Mouse (Mus musculus): Measurements from ENCODE around the gene Tub. TPM values are rescaled to one million over a fixed set of nuclear protein-coding genes. Genes with fewer than 3 reads are reported as not detected.
A peak's percentile ranks its signal among the peaks of the same experiment; 100 is the strongest.

Gene Tub
- total RNA-seq (2021), result 10 to 100 TPM; 21.1 to 38.1 TPM
- long read RNA-seq, experiment 1, full-length matches to known transcripts, result 1 of 11 reads
- long read RNA-seq, experiment 1, partial matches to known transcripts, result 4 of 11 reads
- long read RNA-seq, experiment 1, other reads (novel, unspliced or antisense), result 6 of 11 reads
- long read RNA-seq, experiment 2, partial matches to known transcripts, result 0 of 5 reads
- long read RNA-seq, experiment 2, other reads (novel, unspliced or antisense), result 5 of 5 reads

DNA sequence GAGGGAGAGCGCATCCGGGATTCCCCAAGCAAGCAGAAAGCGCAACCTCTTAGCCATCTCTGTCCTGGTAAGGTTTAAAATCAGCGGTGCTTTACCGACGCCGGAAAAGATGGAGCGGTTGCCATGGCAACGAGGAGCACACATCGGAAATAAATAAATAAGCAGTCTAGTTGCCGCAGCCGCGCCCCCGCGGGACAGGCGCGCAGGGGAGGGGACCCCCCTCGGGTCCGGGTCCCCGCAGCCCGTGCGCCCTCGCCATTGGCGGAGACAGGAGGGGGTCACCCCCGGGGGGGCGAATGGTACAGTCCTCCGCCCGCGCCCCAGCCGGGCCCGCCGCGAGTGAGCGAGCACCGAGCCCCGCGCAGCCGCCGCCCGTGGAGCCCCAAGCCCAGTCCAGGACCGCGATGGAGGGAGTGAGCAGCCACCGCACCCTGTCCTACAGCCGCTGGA lies at the start of gene Tub:
Gene Tub, plus strand, starts transcription at position 27 of the 450 bp plus-strand sequence.
- DNase-seq, result peak; percentile 42 to 51

DNA sequence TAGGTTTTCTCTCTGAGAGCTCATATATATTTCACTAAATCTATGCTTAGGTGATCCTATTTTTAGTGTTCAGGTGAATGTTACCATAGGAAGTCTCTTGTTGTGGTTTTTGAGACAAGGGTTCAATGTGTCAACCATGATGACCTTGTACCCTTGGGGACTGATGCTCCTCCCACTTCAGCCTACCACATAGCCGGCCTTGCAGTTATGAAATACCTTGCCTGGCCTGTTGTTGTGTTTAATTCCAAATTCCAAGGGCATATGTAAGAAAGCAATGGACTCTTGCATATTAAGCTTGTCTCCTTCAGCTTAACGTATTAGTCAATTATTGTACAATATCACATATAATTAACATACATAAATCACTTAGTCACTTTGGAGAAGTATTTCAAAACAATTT lies 46.2 kb upstream of the Tub start:
- DNase-seq, result no peak

- no peak for DNase-seq
Observed at GRCm38 (mm10) chr7:108927043-108927442, 23.1 kb upstream of the Tub start.

DNA sequence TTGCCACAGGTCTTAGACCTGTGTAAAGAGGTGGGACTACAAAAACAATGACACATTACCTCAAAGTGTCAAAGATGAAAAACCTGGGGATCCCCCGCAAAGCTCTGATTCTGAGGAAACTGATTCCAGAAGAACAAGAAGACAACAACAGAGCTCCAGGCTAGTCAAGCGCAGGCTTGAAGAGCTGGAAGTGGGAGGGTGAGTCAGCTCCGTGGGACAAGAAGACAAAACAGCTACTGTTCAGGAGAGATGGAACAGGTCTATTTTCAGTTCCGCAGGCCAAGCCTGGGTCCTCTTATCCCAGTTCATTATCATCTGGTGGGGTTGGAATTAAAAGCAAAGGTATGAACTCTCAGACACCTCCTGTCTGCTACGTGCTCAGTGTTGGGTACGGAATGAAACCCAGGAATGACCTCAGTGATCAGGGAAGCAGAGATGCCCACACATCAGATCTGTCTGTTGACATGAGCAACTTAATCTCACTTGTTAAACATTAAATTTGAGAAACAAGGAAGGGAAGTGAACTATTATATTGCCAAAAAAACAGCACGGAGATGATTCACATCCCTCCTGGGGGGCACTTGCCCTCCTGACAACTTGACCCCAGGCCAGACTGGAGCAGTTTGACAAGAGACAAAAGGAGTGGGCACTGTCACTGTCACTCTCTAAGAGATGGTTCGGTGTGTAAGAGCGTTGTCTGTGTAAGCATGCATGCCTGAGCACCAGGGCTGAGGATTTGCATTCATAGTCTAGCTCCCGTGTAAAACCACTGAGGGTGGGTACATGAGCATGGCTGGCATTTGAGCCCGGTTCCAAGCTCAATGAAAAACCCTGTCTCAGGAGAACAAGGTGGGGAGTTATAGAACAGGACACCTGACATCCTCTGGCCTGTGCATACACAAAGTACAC lies 21.6 kb upstream of the Tub start:
- DNase-seq, result no peak

DNA sequence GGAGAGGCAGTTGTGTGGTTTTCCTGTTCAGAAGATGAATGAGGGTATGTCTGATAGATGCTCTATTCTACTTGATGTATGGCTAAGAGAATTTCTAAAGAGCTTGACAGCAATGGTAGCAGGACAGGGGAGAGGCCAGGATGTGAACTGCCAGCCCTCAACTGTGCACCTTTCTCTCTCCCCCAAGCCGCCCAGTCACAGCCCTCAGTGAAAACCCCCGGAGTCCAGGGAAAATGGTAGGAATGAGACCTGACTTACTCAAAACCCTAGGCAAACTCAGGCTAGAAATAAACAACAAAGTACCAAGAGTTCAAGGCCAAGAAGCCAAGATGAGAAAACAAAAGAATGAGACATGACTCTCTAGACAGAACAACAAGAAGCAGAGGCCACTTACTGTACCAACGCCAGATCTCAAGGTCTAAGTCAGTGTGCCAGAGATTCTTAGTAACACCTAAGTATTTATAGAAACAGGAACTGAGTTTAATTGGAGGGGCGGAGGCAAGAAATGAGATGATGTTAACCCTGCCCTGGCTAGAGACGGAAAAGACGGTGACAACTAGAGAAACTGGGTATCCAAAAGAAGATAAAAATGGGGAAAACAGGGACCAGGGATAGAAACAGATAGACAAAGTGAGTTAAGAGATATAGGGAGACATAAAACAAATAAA lies 20.3 kb upstream of the Tub start, which contains the start of gene Nlrp10:
Gene Nlrp10, minus strand, starts transcription at position 453 of the 668 bp plus-strand sequence.
- DNase-seq, result no peak

DNA sequence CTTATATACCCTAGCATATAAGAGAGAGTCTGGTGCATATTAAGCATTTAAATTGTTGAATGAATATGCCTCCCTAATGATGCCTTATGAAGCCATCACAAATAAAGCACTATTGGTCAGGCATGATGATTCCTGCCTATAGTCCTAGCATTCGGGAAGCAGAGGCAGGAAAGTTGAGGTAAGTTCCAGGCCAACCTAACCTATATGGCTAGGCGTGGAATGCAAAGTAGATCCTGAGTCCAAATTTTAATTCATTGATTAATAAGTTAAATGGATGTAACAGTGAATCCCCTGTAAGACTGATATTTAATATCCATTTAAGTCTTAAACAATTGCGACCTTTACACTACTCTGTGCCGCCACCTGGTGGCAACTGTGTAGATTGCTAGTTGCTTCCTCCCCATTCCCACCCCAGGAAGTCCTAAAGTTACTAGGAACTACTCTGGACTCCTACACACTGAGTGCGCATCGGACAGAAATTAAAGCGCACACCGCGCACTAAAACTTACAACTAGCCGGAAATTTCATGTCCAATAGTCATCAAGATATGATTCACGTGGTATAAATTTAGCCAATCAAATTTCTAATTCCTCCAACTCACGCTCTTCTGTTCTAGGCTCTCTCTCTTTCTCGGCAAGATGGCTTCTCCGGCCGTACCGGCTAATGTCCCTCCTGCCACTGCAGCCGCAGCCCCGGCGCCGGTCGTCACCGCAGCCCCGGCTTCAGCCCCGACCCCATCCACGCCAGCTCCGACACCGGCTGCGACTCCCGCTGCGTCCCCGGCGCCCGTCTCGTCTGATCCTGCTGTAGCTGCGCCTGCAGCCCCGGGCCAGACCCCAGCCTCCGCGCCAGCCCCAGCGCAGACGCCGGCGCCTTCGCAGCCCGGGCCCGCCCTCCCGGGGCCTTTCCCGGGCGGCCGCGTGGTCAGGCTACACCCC lies 16.1 kb upstream of the Tub start, which contains the start of gene Eif3f:
Gene Eif3f, plus strand, starts transcription at position 624 of the 938 bp plus-strand sequence.
- DNase-seq, result peak; percentile 91

GRCm38 (mm10) chr7:108934836-108935235 lies 15.3 kb upstream of the Tub start:
- peak; percentile 19 to 20 for DNase-seq

DNA sequence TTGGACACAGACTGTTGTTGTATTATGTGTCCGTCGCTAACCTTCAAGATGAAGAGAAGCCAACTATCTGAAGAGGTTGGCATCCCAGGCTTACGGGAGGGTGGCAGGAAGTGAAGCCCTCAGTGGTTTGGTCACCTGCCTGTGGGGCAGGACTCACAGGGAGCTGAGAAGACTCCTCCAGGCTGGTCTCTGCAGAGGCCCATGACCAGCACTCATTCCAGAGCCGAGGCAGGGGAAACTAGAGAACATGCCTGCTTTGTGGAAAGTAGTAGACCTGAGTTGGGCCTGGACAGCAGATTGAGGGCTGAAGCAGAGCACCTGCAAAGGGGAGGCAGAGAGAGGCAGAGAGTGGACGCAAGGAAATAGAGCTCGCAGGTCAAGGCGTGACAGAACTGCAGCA lies 14.7 kb upstream of the Tub start:
- peak in 1 of 2 experiments; percentile 8 for DNase-seq

GRCm38 (mm10) chr7:108936591-108936990 lies 13.5 kb upstream of the Tub start:
- no peak for DNase-seq

- no peak for DNase-seq
Observed at GRCm38 (mm10) chr7:108941466-108941865, 8.7 kb upstream of the Tub start.

- DNase-seq, result peak; percentile 35 to 48
Observed at GRCm38 (mm10) chr7:108944002-108944401, 6.1 kb upstream of the Tub start.

GRCm38 (mm10) chr7:108948611-108949010 lies 1.5 kb upstream of the Tub start:
- DNase-seq, result no peak

DNA sequence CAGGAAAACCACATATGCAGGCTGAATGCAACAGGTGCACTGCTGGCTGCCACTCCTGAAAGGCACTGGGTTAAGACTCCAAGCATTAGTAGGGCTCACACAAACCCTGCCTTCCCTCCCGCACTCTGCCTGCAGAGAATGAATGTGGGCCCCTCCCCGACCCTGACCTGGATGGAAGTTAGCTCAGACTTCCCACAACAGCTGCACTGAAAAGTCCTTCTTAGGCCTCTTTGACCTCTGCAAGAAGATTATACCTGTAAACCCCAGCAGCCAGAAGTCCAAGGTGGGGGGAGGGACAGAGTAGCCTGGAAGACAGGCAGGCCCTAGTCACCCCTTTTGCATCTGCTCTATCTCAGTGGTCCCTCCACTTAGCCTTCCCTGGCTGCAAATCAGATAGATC lies 837 bp upstream of the Tub start:
- no peak for DNase-seq

GRCm38 (mm10) chr7:108950762-108951331 lies 709 bp downstream of the Tub start:
- peak in 1 of 2 experiments; percentile 22 for DNase-seq

- no peak for DNase-seq
Observed at GRCm38 (mm10) chr7:108952801-108953200, 2.7 kb downstream of the Tub start.

DNA sequence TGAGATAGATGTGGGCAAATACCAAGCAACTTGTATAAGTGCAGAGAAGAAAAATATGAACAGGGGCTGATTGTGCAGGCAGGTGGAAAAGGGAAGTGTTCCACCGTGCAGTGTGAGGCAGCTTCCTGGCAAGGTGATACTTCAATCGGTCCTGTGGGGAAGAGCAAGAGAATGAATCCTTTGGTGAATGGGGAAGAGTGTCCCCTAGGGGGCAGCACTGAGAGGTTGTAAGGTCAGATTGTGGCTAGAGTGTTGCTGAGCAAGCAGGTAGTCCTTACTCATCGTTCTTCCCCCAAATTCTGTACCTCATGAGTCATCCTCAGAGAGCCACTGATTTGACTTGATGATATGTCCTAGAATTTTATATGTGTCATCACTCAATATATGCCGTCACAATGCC lies 4.0 kb downstream of the Tub start:
- peak; percentile 46 to 78 for DNase-seq

DNA sequence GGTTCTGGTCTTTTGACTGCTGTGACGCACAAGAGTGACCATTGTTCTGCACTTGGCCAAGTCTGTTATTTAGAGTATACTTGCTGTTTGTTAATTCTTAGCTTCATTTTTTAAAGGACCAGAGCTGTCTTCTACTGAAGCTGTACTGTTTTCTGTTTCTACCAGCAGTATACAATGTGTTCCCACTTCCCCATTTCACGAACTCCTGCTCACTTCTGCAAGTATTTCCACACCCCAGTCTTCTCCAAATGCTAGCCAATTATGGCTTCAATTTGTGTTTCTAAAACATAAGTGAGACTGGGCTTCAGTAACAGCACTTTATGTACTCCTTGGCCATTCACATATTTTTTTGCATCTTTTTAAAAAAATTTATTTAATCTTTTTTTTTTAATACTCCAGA lies 7.6 kb downstream of the Tub start:
- DNase-seq, result no peak

DNA sequence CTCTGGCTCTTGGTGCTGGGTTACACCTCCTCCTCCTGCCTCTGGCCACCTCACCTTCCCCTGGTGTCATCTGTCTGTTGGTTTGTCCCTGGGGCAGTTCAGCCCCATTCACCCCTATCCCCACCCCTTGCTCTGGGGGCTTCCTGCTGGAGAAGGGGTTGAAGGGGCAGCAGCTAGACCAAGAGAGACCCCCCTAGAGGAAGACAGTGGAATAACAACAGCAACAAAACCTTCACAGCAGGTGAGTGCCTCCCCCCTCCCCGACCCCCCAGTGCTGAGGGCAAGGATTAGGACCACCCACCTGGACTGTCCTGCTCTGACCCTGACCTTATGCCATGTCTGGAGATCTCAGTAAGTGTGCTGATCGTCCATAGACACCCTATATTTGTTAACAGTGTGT lies 15.8 kb downstream of the Tub start:
- no peak for DNase-seq

DNA sequence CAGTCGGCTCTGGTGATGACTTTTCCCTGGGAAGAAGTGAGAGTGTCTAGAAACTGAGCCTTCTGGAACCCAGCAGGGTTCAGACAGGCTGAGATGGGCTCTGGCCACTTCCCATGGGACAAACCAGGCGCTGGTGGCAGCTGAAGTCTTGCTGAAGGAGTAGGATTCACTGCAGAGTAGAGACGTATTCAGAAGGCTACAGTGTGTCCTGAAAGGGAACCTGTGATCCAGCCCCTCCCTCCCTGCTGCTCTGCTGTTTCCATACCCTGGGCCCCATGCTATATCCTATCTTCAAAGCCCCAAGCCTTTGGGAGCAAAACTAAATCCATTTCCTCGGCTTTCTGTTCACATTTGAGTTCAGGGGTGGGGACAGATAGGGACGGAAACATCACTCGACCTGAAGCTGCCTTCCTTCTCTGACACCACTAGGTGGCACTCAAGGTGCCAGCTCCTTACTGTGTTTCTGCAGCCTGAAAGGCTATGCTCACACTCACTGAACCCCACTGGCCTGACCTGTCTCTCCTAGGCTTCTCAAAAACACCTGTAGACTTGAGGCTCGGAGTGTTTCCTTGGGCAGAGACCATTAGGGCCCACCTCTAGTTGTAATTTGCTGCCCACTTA lies 16.7 kb downstream of the Tub start:
- peak; percentile 51 to 69 for DNase-seq

GRCm38 (mm10) chr7:108968201-108968600 lies 18.1 kb downstream of the Tub start:
- peak; percentile 53 to 61 for DNase-seq

GRCm38 (mm10) chr7:108972273-108972672 lies 22.1 kb downstream of the Tub start:
- DNase-seq, result peak; percentile 53 to 61
